Mouse (Mus musculus): ENCODE measurements around the gene Jup.

The Jup gene

GRCm38 (mm10) chr11:100408076-100408834 lies 10.7 kb upstream of the Jup start:
- DNase-seq (ENCODE audit: low spot score): peak; percentile 77

- DNase-seq (ENCODE audit: low spot score): no peak
These were observed 9.6 kb upstream of the Jup start for GRCm38 (mm10) chr11:100406995-100407705.

- no peak for DNase-seq (ENCODE audit: low spot score)
These were observed 8.7 kb upstream of the Jup start for GRCm38 (mm10) chr11:100406273-100406672.

GRCm38 (mm10) chr11:100404456-100405074 lies 7.0 kb upstream of the Jup start:
- no peak for DNase-seq (ENCODE audit: low spot score)

- no peak for DNase-seq (ENCODE audit: low spot score)
These were observed 6.0 kb upstream of the Jup start for GRCm38 (mm10) chr11:100403445-100404134.

GRCm38 (mm10) chr11:100402682-100403081 lies 5.1 kb upstream of the Jup start:
- no peak for DNase-seq (ENCODE audit: low spot score)

- DNase-seq (ENCODE audit: low spot score): no peak
These were observed 4.7 kb upstream of the Jup start for GRCm38 (mm10) chr11:100402240-100402639.

- no peak for DNase-seq (ENCODE audit: low spot score)
These were observed 3.3 kb upstream of the Jup start for GRCm38 (mm10) chr11:100400842-100401241.

GRCm38 (mm10) chr11:100399727-100400538 lies 2.4 kb upstream of the Jup start:
- DNase-seq (ENCODE audit: low spot score): no peak

- DNase-seq (ENCODE audit: low spot score): no peak
These were observed 1.8 kb upstream of the Jup start for GRCm38 (mm10) chr11:100399320-100399719.

GRCm38 (mm10) chr11:100398517-100398916 lies 954 bp upstream of the Jup start:
- DNase-seq (ENCODE audit: low spot score): no peak

GRCm38 (mm10) chr11:100396886-100397599 lies 520 bp downstream of the Jup start:
- no peak for DNase-seq (ENCODE audit: low spot score)

- no peak for DNase-seq (ENCODE audit: low spot score)
These were observed 1.5 kb downstream of the Jup start for GRCm38 (mm10) chr11:100395861-100396631.

- DNase-seq (ENCODE audit: low spot score): no peak
These were observed 2.4 kb downstream of the Jup start for GRCm38 (mm10) chr11:100395200-100395599.

GRCm38 (mm10) chr11:100394353-100395074 lies 3.0 kb downstream of the Jup start:
- DNase-seq (ENCODE audit: low spot score): no peak

- no peak for DNase-seq (ENCODE audit: low spot score)
These were observed 3.8 kb downstream of the Jup start for GRCm38 (mm10) chr11:100393733-100394132.

- DNase-seq (ENCODE audit: low spot score): no peak
These were observed 4.6 kb downstream of the Jup start for GRCm38 (mm10) chr11:100392958-100393357.

GRCm38 (mm10) chr11:100391884-100392345 lies 5.6 kb downstream of the Jup start:
- DNase-seq (ENCODE audit: low spot score): no peak
